Mouse (Mus musculus): ENCODE data around the gene Metap2.
"Not testable (repeated sequence)": the region's sequence is repeated elsewhere in the genome, so short reads cannot be mapped to it uniquely, and the experiment has no call there.

The Metap2 gene

DNA sequence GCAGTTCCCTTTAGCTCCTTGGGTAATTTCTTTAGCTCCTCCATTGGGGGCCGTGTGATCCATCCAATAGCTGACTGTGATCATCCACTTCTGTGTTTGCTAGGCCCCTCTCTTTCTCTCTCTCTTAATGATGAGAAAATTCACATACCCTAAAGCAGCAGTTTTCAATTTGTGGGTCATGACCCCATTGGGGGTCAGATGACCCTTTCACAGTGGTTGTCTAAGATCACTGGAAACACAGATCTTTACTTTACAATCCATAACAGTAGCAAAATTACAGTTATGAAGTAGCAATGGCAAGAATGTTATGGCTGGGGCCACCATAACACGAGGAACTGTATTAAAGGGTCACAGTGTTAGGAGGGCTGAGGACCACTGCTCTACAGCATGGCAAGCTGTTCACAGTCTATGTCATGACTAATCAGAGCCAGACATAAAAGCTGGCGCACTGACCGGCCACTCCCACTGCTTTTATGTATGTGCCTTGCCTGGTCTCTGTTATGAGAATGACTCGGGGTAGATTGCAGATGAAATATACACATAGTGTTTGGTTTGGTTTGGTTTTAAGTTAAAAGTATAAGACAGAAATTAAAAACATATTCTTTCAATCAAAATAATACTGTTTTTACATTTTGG lies 13.0 kb upstream of the Metap2 start:
- no peak for DNase-seq

DNA sequence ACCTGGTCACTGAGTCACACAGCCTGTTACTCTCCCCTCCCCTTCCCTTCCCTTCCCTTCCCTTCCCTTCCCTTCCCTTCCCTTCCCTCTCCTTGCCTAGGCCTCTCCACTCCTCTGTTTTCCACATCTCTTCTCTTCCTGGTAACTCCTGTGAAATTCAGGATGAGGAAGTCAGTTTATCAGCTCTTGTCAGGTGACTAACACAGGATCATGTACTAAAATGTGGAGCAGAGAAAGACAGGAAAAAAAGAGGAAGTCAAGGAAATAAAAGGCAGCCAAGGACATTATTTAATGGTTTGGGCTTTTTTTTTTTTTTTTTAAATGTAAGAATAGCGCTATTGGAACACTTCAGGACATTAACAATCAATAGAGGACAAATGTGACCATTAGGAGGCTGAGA lies 12.1 kb upstream of the Metap2 start:
- no peak for DNase-seq

DNA sequence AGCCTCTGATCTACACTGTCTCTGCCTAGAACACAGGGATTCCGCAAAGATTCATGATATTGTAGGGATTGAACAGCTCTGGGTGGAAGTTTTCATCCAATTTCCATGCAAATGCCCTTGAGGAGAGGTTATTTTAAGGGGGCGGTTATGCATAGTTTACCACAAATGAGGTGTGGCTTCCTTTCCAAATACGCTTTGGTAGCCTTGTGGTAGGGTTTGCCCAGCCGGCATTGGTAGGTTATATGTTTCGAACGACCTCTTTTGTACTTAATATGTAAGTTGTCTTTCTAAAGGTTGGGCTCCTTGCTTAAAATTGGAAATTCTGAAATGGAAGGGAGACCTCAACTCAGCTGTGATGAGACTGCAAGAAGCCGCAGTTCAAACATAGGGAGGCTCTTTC lies 11.6 kb upstream of the Metap2 start:
- no peak for DNase-seq

DNA sequence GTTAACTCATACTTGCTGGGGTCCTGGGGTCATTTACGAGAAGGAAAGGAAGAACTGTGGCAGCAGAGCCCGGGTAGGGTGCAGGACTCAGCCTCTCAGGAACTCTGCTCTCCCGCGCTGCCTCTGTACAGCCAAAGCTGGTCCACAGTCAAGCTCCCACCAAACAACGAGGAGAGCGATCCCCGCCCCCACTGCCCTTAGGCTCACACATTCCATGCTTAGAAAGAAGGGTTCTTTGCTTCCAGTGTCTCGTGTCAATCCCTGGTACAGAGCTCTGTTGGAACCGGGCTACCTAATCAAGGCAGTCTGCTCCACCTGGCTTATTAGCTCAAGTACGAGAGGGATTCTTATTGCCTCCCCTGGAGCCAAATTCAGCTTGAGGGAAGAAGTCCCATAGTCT lies 10.5 kb upstream of the Metap2 start:
- no peak for DNase-seq

DNA sequence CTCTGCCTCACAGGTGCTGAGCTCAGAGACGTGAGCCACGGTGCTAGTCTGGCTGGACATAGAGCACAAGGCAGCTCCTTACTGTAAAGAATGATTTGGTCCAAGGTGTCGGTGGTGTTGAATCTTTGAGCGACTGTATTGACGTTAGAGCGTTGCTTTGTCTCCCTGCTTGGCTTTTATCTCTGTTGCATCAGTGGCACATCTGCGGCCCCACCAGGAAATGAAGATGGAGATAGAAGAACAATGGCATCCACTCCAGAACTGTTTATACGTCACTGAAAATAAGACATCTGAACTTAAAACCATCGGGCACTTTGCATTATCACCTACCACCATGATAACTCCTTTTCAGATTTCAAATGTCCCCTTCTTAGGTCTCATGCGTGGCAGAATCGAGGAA lies 3.0 kb upstream of the Metap2 start:
- no peak for DNase-seq

DNA sequence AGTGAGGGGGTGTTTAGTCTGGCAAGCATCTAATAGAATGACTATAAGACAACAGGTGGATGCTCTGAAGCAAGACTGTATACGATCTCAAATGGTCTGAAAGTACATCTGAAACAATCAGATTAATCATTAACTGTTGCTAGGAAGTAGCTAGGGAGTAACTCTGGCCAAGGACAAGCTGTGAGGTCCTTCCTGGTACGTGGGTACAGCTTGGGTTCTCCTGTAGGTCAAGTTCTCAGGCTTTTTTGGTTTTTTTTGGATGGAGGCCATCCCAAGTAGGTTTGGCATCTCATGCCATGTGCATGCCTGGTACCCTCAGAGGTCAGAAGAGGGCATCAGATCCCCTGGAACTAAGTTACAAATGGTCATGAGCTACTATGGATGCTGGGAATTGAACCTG lies 2.4 kb upstream of the Metap2 start:
- no peak for DNase-seq

DNA sequence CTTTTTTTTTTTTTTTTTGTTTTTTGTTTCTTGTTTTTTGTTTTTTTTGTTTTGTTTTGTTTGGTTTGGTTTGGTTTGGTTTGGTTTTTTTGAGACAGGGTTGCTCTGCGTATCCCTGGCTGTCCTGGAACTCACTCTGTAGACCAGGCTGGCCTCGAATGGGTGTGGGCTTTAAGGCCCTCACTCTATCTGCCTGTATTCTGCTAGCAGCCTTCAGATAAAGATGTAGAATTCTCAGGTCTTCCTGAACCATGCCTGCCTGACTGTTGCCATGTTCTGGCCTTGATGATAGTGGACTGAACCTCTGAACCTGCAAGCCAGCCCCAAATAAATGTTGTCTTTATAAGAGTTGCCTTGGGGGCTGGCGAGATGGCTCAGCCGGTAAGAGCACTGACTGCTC lies 4.3 kb downstream of the Metap2 start:
- no peak for DNase-seq

DNA sequence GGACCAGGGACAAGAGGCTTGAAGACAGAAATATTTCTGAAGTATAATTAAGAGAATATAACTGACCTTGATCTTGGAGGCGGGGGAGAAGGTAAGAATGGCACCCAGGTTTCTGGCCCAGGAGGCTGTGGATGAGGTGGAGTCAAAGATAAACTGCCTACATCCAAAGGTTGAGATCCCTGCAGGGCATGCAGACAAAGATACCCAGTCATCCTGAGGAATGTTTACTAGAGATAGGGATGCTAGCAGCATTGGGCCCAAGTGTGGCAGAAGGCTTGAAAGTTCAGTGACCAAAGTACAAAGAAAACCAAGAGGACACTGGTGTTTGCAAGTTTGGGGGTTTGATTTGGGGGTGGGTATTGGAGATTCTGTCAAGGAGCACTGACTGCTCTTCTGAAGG lies 5.9 kb downstream of the Metap2 start:
- DNase-seq: no peak

DNA sequence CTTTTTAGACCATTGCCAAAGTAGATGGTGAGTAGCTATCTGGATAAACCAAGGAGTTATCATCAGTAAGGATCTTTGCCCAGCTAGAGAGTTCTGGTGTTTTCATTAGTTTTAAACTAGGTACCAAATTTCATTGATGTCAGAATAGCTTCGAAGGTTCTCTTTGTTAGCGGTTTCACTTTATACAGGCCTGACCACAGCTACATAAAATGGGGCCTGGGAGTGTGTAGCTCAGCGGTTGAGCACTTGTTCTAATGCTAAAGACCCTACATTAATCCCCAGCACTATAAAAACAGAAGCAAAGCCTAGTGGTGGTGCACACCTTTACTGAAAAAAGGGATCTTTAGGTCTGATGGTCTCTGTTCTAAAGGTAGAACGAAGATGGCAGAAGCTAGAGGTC lies 6.3 kb downstream of the Metap2 start:
- no peak for DNase-seq

DNA sequence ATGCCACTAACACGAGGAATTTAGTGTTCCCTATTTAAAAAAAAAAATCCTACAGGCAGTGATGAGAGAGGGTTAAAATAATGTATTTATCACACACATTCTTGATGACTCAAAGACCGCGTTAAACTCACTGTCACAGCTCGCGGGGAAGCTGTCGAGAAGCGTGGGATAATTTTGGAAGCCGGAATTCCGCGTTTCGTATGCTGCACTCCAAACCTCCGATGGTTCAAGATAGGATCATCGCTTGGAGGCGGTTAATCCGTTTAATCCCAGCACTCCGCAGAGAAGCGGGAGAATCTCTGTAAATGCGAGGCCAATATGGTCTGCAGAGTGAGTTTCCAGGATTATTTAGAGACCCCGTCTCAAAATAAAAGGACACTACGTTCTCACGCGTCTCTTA lies 6.9 kb downstream of the Metap2 start:
- no peak for DNase-seq

DNA sequence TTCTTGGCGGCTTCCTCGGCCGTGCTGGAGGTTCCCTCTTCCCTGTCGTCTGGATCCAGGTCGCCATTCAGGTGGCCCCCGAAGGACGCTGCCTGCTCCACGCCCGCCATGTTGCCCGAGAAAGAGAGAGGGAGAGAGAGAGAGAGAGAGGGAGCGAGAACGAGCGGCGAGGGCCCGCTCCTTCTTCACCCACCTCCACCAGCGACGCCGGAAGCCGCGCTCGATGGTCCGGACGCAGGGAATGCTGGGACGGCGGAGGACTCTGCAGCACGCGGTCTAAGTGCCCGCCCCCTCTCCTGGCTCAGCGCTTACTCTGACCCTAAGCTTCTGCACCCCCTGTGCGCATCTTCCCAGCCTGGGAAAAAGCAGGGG lies 7.3 kb downstream of the Metap2 start:
- DNase-seq: peak; percentile 81

DNA sequence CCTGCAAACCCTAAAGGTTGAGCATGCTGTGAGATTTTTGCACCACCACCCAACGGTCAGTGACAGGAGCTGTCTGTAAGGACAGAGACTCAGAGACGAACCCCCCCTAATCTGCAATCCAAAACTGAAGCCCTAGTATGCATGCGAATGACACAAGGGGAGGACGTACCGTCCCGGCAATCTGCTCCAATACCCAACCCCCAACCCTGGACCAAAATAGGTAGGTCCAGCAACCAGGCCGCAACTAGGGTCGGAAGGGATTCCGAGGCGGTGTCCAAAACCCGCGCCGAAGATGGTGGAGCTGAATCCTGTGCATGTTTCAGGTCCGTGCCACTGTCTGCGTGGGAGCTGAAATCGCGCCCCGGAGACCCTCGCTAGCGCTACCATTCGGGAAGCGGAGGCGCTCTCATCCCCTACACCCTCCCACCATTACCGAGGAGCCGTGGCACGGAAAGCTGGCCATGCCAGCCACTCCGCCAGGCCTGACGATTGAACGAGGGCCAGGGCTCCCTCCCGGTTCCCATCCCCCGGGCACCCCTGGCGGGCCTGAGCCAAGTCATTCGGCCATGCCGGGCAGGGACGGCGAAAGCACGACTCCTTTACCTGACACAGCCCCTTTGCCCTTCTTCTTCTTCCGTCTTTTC lies 7.8 kb downstream of the Metap2 start:
- peak; percentile 48 for DNase-seq

DNA sequence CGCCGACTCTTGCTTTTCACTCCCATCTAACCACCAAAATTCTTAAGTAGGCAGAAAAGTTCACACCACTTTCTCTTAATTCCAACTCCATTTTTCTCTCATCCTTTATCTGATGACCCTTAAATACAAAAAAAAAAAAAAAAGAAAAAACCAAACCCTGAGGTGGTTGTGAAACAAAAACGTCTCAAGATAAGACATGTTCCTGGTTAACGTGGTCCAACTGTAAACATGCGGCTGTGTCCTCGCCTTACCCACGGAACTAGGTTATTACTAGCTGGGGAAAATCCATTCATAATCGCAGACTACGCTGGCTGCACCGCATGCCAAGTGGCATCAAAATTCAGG lies 8.3 kb downstream of the Metap2 start:
- no peak for DNase-seq

DNA sequence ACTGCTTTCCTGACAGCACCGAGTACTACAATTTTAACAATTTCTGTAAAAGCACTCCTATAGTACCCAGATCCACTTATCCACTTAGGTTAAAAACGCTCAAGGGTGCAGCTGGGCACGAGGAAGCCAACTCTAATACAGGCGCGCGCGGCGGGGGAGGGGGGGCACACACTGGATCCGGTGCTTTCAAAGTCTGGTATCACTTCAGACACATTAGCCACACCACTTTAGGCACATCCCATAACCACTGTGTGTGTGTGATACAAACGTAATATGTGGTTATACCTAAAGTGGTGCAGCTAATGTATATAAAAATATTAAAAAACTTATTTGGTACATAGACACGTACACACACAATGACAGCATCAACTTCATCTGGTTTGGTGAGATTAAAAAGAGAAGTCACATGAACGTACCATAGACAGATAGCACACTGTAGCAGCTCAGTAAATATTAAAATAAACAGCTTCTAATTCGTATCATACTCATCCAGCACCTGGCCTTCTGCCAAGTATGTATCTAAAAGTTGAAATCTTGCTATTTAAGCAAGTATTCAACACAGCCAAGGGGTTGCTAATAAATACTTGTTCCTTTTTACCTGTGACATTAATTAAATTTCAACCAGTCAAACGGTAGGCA lies 10.9 kb downstream of the Metap2 start:
- DNase-seq: no peak

DNA sequence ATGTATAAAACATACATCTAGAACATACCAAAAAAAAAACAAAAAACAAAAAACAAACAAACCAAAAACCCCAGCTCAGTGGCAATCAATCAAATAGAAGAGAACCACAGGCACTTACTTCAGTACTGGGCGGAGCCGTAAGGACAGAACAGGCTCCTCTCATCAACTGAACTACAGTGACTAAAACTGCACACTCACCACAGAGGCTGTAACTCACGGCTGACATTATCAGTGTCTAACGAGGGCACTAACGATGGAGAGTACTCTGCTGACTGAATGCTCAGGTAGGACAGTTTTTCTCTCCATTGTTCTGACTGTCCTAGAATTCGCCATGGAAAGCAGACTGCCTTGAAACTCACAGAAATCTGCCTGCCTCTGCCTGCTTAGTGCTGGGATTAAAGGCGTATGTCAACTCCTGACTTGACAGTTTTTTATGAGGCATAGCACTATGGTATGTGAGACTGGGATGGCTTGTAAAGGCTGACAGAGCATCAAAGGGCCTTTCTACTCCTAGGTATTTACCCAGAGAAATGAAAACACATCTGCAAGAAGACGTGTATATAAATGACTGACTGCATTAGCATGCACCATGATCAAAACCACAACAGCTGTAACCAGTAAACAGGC lies 14.0 kb downstream of the Metap2 start:
- DNase-seq: no peak

DNA sequence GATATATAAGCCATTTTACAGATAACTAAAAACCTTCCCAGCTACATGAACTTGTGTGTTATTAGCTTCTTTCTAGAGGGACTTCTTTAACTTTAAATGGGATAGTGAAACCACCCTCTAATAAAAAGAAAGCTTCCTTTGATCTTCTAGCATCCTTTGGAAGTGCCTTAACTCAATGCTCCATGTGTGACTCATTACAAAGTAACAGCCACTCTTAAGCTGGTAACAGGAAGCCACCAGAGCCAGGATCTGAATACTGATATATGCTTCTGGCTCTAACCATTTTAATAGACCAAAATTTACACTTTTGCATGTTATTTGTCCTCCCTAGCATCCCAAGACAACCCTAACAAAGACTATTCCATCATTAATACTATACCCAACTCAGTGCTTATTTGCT lies 15.0 kb downstream of the Metap2 start:
- DNase-seq: no peak

DNA sequence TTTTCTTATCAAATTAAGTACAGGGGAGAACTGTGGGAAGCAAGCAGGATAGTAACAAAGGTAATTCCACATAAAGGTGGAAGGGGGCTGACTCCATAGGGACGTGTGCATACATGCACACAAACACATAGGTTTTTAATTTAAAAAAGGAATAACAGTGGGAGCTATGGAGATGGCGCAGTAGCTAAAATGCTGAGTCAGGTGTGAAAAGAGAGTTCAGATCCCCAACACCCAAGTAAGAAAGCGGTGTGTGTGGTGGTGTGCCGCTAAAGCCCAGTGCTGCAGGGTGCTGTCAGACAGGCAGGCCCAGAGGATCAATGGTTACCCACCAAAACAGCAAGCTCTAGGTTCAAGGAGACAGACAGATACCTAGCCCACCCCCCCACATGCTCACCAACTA lies 18.2 kb downstream of the Metap2 start:
- no peak for DNase-seq

DNA sequence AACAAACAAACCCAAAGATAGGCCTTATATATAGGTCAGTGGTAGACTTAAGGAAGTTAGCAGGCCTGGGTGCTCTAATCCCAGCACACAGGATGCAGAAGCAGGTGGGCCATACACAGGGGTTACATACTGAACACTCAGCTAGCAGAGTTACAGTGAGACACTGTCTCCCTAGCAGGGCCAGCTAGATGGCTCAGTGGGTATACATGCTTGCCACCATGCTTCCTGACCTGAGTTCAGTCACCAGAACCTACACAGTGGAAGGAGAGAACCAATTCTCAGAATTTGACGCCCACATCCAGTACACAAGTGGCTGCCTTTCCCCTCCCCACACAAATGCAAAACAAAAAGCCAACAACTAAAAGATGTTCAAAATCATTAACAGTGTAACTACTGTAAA lies 20.1 kb downstream of the Metap2 start:
- DNase-seq: no peak

DNA sequence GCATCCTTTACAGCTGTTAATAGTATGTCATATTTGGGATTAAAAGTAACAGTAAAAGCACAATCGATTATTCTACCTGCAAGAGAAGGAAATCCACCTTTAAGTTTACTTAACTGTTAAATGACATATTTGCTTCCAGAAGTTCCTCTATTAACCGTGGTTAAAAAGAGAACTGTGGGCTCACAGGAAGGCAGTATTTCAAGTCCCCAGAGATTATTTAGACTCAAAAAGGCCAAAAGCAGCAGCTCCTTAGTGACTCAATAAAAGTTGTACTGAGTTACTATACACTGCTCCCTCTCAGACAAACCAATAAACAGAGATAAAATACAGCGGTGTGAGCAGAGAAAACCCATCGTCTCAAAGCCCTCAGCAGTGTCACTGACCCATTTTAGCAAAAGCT lies 28.0 kb downstream of the Metap2 start:
- no peak for DNase-seq

DNA sequence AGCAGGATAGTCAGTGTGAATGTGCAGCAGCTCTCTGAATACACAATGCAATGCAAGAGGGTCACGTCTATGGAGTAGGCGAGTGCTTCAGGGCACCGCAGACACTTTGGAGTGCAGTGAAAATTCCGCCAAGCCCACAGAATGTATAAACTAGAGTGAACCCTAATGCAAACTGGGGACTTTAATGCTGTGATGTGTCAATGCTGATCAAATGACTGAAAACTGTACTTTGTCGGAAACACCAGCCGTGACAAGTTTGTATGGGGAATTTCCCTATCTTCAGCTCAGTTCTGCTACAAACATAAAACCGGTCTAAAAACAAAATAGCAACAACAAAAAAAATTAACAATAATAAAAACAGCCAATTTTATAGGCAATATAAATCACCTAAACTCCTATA lies 28.5 kb downstream of the Metap2 start:
- DNase-seq: no peak

DNA sequence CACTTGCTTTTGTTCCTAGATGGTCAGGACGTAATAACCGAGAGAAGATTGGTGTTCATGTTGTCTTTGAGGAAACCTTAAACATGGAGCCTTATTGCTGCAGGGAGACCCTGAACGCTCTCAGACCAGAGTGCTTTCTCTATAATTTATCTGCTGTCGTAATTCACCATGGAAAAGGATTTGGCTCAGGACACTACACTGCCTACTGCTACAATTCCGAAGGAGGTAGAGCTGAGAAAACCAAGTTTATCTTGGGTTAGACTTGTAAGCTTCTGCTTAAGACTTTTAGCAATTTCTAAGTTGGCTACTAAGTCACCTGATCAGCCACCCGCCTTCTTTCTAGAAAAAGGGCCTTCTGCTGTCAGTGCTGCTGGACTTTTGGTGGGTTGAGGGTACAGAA lies 40.8 kb downstream of the Metap2 start:
- DNase-seq: no peak

DNA sequence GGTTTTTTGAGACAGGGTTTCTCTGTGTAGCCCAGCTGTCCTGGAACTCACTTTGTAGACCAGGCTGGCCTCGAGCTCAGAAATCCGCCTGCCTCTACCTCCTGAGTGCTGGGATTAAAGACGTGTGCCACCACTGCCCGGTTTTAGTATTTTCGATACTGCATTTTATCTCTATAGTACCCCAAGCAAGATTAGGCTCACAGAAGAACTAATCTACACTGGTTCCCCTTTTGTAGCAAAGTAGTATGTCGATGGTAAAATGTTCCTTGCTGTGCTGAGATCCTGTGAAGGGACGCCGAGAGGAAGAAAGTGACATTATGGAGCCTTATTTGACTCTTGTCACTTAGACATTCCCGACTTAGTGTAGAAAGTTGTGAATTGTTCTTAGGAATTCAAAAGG lies 41.8 kb downstream of the Metap2 start:
- DNase-seq: no peak

DNA sequence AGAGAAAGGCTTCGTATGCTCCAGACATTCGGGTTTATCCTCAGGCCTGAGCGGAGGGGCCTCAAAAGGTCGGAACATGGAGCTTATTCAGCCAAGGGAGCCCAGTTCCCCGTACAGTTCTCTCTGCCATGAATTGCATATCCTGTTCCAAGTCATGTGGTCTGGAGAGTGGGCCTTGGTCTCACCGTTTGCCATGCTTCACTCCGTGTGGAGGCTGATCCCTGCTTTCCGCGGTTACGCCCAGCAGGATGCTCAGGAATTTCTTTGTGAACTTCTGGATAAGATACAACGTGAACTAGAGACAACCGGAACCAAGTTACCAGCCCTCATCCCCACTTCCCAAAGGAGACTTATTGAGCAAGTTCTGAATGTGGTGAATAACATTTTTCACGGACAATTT lies 50.2 kb downstream of the Metap2 start:
- DNase-seq: no peak

DNA sequence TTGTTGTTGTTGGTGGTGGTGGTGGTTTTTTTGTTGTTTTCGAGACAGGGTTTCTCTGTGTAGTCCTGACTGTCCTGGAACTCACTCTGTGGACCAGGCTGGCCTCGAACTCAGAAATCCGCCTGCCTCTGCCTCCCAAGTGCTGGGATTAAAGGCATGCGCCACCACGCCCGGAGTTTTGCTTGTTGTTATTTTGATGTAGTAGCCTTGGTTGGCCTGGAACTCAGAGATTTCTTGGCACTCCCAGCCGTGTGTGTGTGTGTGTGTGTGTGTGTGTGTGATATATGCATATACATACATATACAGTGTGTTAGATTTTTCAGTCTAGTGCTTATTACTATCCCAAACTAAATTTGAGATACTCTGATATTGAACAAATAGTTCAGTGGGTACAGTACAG lies 61.8 kb downstream of the Metap2 start:
- not testable (repeated sequence) for DNase-seq

DNA sequence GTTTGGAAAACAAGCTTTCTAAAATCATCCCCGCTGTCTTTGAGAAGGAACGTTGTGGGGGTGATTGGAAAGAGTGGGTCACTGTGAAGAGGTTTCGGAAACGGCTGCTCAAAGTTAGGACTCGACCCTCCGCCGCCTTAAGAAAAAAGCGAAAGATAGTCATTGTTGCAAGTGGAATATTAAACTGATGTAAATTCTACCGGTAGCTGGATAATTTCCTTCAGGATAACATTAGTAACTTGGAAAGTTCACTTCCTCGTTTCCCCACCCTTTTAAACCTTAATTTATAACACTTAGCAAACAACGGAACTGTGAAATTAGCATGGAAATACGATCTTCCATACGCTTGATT lies 62.5 kb downstream of the Metap2 start:
- DNase-seq: no peak
